Mouse (Mus musculus): Measurements from ENCODE around the gene Thoc7. TPM values are rescaled to one million over a fixed set of nuclear protein-coding genes. Genes with fewer than 3 reads are reported as not detected.

The Thoc7 gene
- polyA plus RNA-seq (2017; shearing (Covaris generic)) = 155 TPM

GRCm38 (mm10) chr14:13961401-13962112 is at the start of gene Thoc7, which contains the start of gene Atxn7:
Gene Thoc7, minus strand, starts transcription at chr14:13961852.
Gene Atxn7, plus strand, starts transcription at chr14:13961440.

GRCm38 (mm10) chr14:13914387-13915082 is 47.1 kb downstream of the Thoc7 start, which contains the start of gene Gm281:
Gene Gm281, minus strand, starts transcription at chr14:13914478.

Other genes with a start within 250 kb of the Thoc7 start
- not detected for gene Gm281, start 47.4 kb downstream of the Thoc7 start, polyA plus RNA-seq (2017; shearing (Covaris generic))
- gene Atxn7, start 412 bp downstream of the Thoc7 start, polyA plus RNA-seq (2017; shearing (Covaris generic)) = 31.6 TPM
- 146 TPM for gene Psmd6, start 159.1 kb upstream of the Thoc7 start, polyA plus RNA-seq (2017; shearing (Covaris generic))
- gene Olfr720, start 225.0 kb upstream of the Thoc7 start, polyA plus RNA-seq (2017; shearing (Covaris generic)) = not detected

Data from CD4-positive, CD25-positive, alpha-beta regulatory T cell (primary cell).